Mouse (Mus musculus) heart, embryonic 14.5 days (tissue): ENCODE data around the gene Col7a1. TPM values are rescaled to one million over a fixed set of nuclear protein-coding genes. Genes with fewer than 3 reads are reported as not detected.

Experiments
- ATAC-seq: fragments of 200-750 bp; cut with Nextera tagmentation; 2 replicates; pipeline ENCODE4 v1.8.0; 2017; ENCODE audit warnings: low read depth, moderate TSS enrichment; ENCODE audit not compliant: insufficient number of reproducible peaks, insufficient read depth, low FRiP score
- H3K27ac ChIP-seq, 2 experiments: fragments of 200-500 bp in 1 of 2; fragments of 300-500 bp in 1 of 2; sonication (generic) in 1 of 2; replicated peaks in 1 of 2; 2 replicates each; pipeline ENCODE4 v1.5.1; 2012 to 2014; ENCODE audit warnings: low read depth in 2 of 2, low read length in 2 of 2, control low read depth in 1 of 2, mild to moderate bottlenecking in 1 of 2, mixed read lengths in 1 of 2; ENCODE audit not compliant: control insufficient read depth in 1 of 2, insufficient read depth in 1 of 2
- H3K27me3 ChIP-seq: fragments of 300-500 bp; sonication (generic); 2 replicates; pipeline ENCODE4 v1.6.1; 2014; ENCODE audit warnings: mild to moderate bottlenecking, low read length, control low read depth; ENCODE audit not compliant: control insufficient read depth, insufficient read depth
- H3K36me3 ChIP-seq: fragments of 300-500 bp; sonication (generic); 2 replicates; pipeline ENCODE4 v1.6.1; 2014; ENCODE audit warnings: mild to moderate bottlenecking, control low read depth, low read length, mixed read lengths; ENCODE audit not compliant: control insufficient read depth, insufficient read depth
- H3K4me1 ChIP-seq, 2 experiments: fragments of 200-500 bp in 1 of 2; fragments of 300-500 bp in 1 of 2; sonication (generic) in 1 of 2; 2 replicates each; pipeline ENCODE4 v1.6.1; 2012 to 2014; ENCODE audit warnings: low read length in 2 of 2, control low read depth in 1 of 2, mixed read lengths in 1 of 2; ENCODE audit not compliant: control insufficient read depth in 2 of 2, insufficient read depth in 2 of 2
- H3K4me2 ChIP-seq: fragments of 300-500 bp; sonication (generic); 2 replicates; pipeline ENCODE4 v1.6.1; 2014; ENCODE audit warnings: mild to moderate bottlenecking, low read length
- H3K4me3 ChIP-seq, 2 experiments: fragments of 200-500 bp in 1 of 2; fragments of 300-500 bp in 1 of 2; sonication (generic) in 1 of 2; 2 replicates each; pipeline ENCODE4 v1.5.1; 2012 to 2014; ENCODE audit warnings: low read length in 2 of 2, mild to moderate bottlenecking in 2 of 2, control low read depth in 1 of 2, low read depth in 1 of 2, moderate library complexity in 1 of 2; ENCODE audit not compliant: control insufficient read depth in 1 of 2, insufficient read depth in 1 of 2
- H3K9ac ChIP-seq: fragments of 300-500 bp; sonication (generic); 2 replicates; pipeline ENCODE4 v1.6.1; 2014; ENCODE audit warnings: mild to moderate bottlenecking, low read length
- H3K9me3 ChIP-seq: fragments of 300-500 bp; sonication (generic); 2 replicates; pipeline ENCODE4 v1.6.1; 2016; ENCODE audit warnings: low read length, control low read depth; ENCODE audit not compliant: control insufficient read depth
- WGBS: fragments of 180-500 bp; shearing (Covaris S2); extraction: QIAGEN DNeasy Blood & Tissue Kit; methylation state at CpG from one replicate; pipeline ENCODE4 v1.1.7; 2014; 5-methylcytosine and 5-hydroxymethylcytosine counted together
- polyA plus RNA-seq: library from polyadenylated mRNA; unstranded; fragments of >200 nt; fragmentation: Nextera tagmentation; extraction: Ambion mirVana; gene quantifications from 2 replicates; pipeline ENCODE4 v1.2.1, GENCODE M21; 2014

The Col7a1 gene
- polyA plus RNA-seq, 1 experiment from 2014 or later, result 0.72 TPM

DNA sequence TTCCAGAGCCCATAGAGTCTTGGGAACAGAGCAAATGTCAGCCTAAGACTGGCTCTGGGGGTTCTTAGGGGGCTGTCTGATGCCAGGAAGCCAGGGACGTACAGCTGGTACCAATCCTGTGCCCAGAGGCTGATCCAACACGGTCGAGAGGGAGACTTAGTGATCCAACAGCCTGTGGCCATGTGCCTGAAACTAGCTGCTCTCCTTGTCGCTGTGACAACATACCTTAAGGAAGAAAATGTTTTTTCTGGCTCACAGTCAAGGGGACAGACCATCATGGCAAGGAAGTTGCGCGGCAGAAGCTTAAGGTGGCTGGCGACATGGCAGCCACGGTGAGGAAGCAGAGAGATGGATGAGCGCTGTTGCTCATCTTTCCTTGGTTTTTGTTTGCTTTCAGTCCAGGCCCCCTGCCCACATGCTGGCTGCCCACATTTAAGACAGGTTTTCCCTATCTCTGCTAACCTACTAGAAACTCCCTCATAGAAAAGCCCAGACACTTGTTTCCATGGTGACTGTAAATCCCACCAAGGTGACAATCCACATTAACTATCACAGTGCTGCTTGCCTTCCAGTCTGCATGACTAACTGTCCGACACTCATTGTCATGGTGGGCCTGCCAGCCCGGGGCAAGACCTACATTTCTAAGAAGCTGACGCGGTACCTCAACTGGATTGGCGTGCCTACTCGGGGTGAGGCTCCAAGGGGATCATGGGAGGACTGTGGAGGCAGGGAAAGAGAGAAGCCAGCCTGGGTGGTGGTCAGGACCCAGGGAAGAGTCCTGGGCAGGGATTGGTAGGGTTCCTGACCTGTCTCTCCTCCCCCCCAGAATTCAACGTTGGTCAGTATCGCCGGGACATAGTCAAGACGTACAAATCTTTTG is 45.1 kb downstream of the Col7a1 start:
- Histone ChIP-seq H3K9ac (no peak overlapping the region), H3K4me1 (no peaks in the 10 kb centered on the region), H3K4me2 (no peak overlapping the region), H3K27me3 (no peaks in the 10 kb centered on the region), H3K36me3 (no peaks in the 10 kb centered on the region), H3K4me3 (no peak overlapping the region), H3K9me3 (no peaks in the 10 kb centered on the region), H3K27ac (no peak overlapping the region)
- no peak for ATAC-seq
- WGBS, result 69% methylated on average over 19 of the region's 19 CpGs

DNA sequence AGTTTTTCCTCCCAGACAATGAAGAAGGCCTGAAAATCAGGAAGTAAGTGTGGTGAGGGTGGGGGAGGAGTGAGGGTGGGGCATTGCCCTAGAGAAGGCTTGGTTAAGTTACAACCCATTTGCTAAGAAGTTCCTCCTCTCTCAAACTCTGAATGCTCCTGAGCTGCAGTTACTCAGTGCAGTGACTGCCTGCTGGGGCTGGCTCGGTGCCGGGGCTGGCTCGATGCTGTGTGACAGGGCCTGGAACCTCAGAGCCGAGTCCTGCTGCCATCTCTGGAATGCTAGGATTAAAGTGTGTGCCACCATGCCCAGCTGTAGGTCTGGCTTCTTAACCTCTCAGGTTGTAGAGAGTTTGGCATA is 45.8 kb downstream of the Col7a1 start:
- H3K36me3 ChIP-seq, result no peaks in the 10 kb centered on the region
- 66% methylated on average over 4 of the region's 4 CpGs for WGBS
- no peaks in the 10 kb centered on the region for H3K4me1 ChIP-seq
- H3K27me3 ChIP-seq, result no peaks in the 10 kb centered on the region
- no peak overlapping the region for H3K4me3 ChIP-seq
- ATAC-seq, result no peak
- H3K4me2 ChIP-seq, result no peak overlapping the region
- H3K9ac ChIP-seq, result no peak overlapping the region
- no peaks in the 10 kb centered on the region for H3K9me3 ChIP-seq
- H3K27ac ChIP-seq, result no peak overlapping the region

DNA sequence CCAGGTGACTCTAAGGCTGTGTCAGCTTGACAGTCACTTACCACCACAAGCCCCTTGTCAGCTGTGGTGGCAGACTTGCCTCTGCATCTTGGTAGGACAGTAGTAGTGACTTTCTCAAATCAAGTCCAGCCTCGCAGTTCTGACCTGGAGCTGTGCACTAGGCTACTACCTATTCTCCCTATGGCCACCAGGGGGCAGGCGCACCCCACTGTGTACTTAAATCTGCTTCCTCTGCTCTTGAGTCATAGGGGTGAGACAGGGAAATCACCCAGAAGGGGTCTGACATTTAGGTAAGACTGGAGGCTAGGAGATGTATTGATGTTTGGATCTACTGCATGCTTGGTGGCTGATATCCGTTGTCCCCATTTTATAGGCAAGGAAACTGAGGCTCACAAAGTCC is 47.3 kb downstream of the Col7a1 start:
- Histone ChIP-seq H3K4me2 (no peak overlapping the region), H3K4me1 (no peaks in the 10 kb centered on the region), H3K27ac (no peak overlapping the region), H3K4me3 (no peak overlapping the region), H3K9me3 (no peaks in the 10 kb centered on the region), H3K9ac (no peak overlapping the region), H3K36me3 (no peaks in the 10 kb centered on the region), H3K27me3 (no peaks in the 10 kb centered on the region)
- no peak for ATAC-seq
- WGBS, result 13% methylated on average over 3 of the region's 3 CpGs

DNA sequence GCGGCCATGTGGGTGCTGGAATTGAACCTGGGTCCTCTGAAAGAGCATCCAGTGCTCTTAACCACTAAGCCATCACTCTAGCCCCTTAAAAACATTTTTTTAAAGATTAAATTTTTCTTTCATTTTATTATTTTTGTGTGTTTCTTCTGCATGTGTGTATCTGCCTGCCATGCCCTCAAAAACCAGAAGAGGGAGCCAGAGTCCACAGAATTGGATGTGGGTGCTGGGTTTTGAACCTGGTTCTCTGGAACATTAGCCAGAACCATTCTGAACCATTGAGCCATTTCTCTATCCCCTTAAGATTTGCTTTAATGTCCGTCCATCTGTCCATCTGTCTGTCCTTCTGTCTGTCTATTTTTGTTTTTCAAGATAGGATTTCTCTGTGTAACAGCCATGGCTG is 49.8 kb downstream of the Col7a1 start:
- no peak overlapping the region for H3K9ac ChIP-seq
- ATAC-seq, result no peak
- no peaks in the 10 kb centered on the region for H3K9me3 ChIP-seq
- no peak overlapping the region for H3K27ac ChIP-seq
- 43% methylated on average over 2 of the region's 2 CpGs for WGBS
- H3K4me3 ChIP-seq, result no peak overlapping the region
- no peak overlapping the region for H3K4me2 ChIP-seq
- H3K27me3 ChIP-seq, result no peaks in the 10 kb centered on the region
- no peaks in the 10 kb centered on the region for H3K36me3 ChIP-seq
- H3K4me1 ChIP-seq, result peaks cover 0 to 4% of the 10 kb centered on the region in 2 experiments; a peak in 1 of 4 replicates

GRCm38 (mm10) chr9:109007025-109007780 is 53.8 kb downstream of the Col7a1 start:
- Histone ChIP-seq H3K4me1 (peaks cover 11 to 14% of the 10 kb centered on the region in 2 experiments), H3K27ac (no peak overlapping the region), H3K4me3 (no peak overlapping the region), H3K27me3 (no peaks in the 10 kb centered on the region), H3K36me3 (no peaks in the 10 kb centered on the region), H3K9ac (no peak overlapping the region), H3K4me2 (no peak overlapping the region), H3K9me3 (no peaks in the 10 kb centered on the region)
- WGBS, result 60% methylated on average over 21 of the region's 21 CpGs
- ATAC-seq, result no peak

DNA sequence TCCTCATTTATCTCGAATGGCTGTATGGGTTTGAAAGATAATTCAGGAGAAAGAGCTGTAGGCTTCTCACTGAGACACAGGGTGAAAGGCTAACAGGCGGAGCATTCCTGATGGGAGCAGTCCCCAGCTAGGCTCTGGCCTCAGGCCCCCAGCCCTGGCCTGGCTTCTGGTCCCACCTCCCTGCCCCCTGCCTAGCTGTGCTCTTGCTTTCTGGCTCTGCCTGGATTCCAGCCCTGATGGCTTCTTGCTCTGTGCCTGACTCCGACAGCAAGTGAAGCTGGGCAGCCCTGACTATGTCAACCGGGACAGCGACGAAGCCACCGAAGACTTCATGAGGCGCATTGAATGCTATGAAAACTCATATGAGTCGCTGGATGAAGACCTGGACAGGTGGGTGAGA is 54.7 kb downstream of the Col7a1 start:
- H3K4me3 ChIP-seq, result no peak overlapping the region
- 70% methylated on average over 9 of the region's 9 CpGs for WGBS
- H3K9me3 ChIP-seq, result no peaks in the 10 kb centered on the region
- ATAC-seq, result no peak
- H3K9ac ChIP-seq, result no peak overlapping the region
- peaks cover 11 to 14% of the 10 kb centered on the region in 2 experiments for H3K4me1 ChIP-seq
- no peak overlapping the region for H3K27ac ChIP-seq
- no peaks in the 10 kb centered on the region for H3K36me3 ChIP-seq
- H3K4me2 ChIP-seq, result no peak overlapping the region
- no peaks in the 10 kb centered on the region for H3K27me3 ChIP-seq

DNA sequence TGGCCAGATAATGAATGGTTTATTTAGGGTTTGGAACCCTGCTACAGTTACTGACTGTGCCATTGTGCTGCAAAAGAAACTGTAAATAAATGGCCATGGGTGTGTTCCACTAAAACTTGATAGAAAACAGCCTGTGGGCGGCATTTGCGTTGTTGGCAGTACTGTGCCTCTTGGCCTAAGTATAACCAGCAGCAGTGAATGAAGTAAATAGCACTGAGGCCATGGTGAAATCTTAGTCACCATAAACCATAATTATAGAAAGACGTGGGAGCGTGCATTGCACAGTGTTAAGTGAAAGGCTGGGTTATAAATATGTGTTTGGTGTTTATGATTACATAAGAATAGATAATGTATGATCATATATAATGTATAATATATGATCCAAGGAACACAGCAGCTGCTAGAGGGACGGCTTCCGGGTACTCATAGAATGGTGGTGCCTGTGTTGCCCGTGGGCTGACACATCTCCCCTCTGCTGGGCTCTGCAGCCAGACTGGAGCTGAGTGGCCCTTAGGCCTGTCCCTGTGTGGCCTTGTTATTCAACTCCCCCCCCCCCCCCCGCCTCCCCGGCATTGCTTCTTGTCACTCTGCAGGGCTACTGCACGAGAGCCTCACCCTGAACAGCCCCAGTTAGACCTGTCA is 55.7 kb downstream of the Col7a1 start:
- no peak overlapping the region for H3K4me3 ChIP-seq
- 62% methylated on average over 8 of the region's 10 CpGs for WGBS
- peak overlapping the region; percentile 38; the same call in 1 of the 2 replicates for H3K9ac ChIP-seq
- H3K4me1 ChIP-seq, result peaks cover 11 to 14% of the 10 kb centered on the region in 2 experiments
- no peaks in the 10 kb centered on the region for H3K36me3 ChIP-seq
- H3K27ac ChIP-seq, result no peak overlapping the region
- no peak for ATAC-seq
- no peaks in the 10 kb centered on the region for H3K9me3 ChIP-seq
- no peaks in the 10 kb centered on the region for H3K27me3 ChIP-seq
- H3K4me2 ChIP-seq, result peak overlapping the region; percentile 44; the same call in 1 of the 2 replicates
